Mouse (Mus musculus) heart, adult 2 months (tissue): ENCODE measurements around the gene Ttc21a. TPM values are rescaled to one million over a fixed set of nuclear protein-coding genes. Genes with fewer than 3 reads are reported as not detected.
A peak's percentile ranks its signal among the peaks of the same experiment; 100 is the strongest.

Experiments used
- DNase-seq, 2 experiments: peaks; one replicate each; pipeline ENCODE4 v3.0.0; 2021
- H3K27ac ChIP-seq: fragments of 200-600 bp; 2 replicates; pipeline ENCODE4 v1.8.1; 2022
- H3K27me3 ChIP-seq: fragments of 200-500 bp; 2 replicates; pipeline ENCODE4 v1.6.1; 2012; ENCODE audit warnings: mild to moderate bottlenecking, low read length, inconsistent platforms, mixed read lengths; ENCODE audit not compliant: control insufficient read depth, insufficient read depth
- H3K36me3 ChIP-seq: fragments of 200-500 bp; 2 replicates; pipeline ENCODE4 v1.6.1; 2012; ENCODE audit warnings: low read length, inconsistent platforms; ENCODE audit not compliant: control insufficient read depth, insufficient read depth
- H3K4me1 ChIP-seq: fragments of 200-500 bp; 2 replicates; pipeline ENCODE4 v1.6.1; 2011; ENCODE audit warnings: low read length; ENCODE audit not compliant: control insufficient read depth, insufficient read depth
- H3K4me3 ChIP-seq: fragments of 200-600 bp; 2 replicates; pipeline ENCODE4 v1.8.1; 2022
- H3K79me2 ChIP-seq: fragments of 200-500 bp; replicated peaks from 2 replicates; pipeline ENCODE4 v1.6.1; 2012; ENCODE audit warnings: mild to moderate bottlenecking, inconsistent platforms, low read length, moderate library complexity, mixed read lengths; ENCODE audit not compliant: control insufficient read depth, insufficient read depth
- H3K9ac ChIP-seq: fragments of 200-500 bp; 2 replicates; pipeline ENCODE4 v1.6.1; 2012; ENCODE audit warnings: low read depth, mild to moderate bottlenecking, control low read depth, inconsistent platforms, low read length, mixed read lengths
- CTCF ChIP-seq: fragments of 200-600 bp; IDR thresholded peaks from 2 replicates; pipeline ENCODE4 v1.8.1; 2022; ENCODE audit warnings: antibody characterized with exemption, mild to moderate bottlenecking, moderate library complexity
- EP300 ChIP-seq: fragments of 200-500 bp; IDR thresholded peaks from 2 replicates; pipeline ENCODE4 v1.6.1; 2011; ENCODE audit warnings: low read depth, low read length, control low read depth; ENCODE audit not compliant: insufficient read depth
- POLR2A ChIP-seq: fragments of 200-500 bp; IDR thresholded peaks from 2 replicates; pipeline ENCODE4 v1.6.1; 2011; ENCODE audit warnings: mild to moderate bottlenecking, low read depth, low read length, control low read depth; ENCODE audit not compliant: insufficient read depth
- WGBS: fragments of 180-500 bp; shearing (Covaris S2); methylation state at CpG from one replicate; pipeline ENCODE4 v1.1.7; 2018; 5-methylcytosine and 5-hydroxymethylcytosine counted together
- intact Hi-C: fragments of 180-260 bp; cut with DNase I; formaldehyde crosslinking; loops from one replicate; pipeline ENCODE4 v1.15.1; 2025
- polyA plus RNA-seq: library from polyadenylated mRNA; depleted of rRNA; stranded (reverse); fragments of >200 nt; gene quantifications from 2 replicates; pipeline ENCODE4 v1.2.3, GENCODE M21; 2012
- total RNA-seq, 2 experiments: library from RNA; stranded (reverse); gene quantifications; 2 replicates each; pipeline ENCODE4 v1.2.3; 2021

Ttc21a gene
- total and polyA plus RNA-seq, 3 experiments, result 0.70 TPM; not detected in 2

- intact Hi-C loops, result loop anchor here (2.0 kb wide), 3 partner anchors 51 to 111 kb away; no protein-coding TSS in a partner anchor
- Histone ChIP-seq H3K9ac (no peak overlapping the region), H3K4me3 (no peak overlapping the region), H3K27ac (no peak overlapping the region), H3K27me3 (no peaks in the 10 kb centered on the region), H3K79me2 (no peaks in the 10 kb centered on the region), H3K4me1 (peaks cover 6% of the 10 kb centered on the region), H3K36me3 (no peaks in the 10 kb centered on the region)
- WGBS, result 45% methylated on average over 4 of the region's 4 CpGs
- DNase-seq, result no peak
- TF ChIP-seq CTCF, result no peak
- TF ChIP-seq POLR2A, result no peak
- TF ChIP-seq EP300, result no peak
Observed at GRCm38 (mm10) chr9:119962216-119962615, 24.8 kb downstream of the Ttc21a start.

DNA sequence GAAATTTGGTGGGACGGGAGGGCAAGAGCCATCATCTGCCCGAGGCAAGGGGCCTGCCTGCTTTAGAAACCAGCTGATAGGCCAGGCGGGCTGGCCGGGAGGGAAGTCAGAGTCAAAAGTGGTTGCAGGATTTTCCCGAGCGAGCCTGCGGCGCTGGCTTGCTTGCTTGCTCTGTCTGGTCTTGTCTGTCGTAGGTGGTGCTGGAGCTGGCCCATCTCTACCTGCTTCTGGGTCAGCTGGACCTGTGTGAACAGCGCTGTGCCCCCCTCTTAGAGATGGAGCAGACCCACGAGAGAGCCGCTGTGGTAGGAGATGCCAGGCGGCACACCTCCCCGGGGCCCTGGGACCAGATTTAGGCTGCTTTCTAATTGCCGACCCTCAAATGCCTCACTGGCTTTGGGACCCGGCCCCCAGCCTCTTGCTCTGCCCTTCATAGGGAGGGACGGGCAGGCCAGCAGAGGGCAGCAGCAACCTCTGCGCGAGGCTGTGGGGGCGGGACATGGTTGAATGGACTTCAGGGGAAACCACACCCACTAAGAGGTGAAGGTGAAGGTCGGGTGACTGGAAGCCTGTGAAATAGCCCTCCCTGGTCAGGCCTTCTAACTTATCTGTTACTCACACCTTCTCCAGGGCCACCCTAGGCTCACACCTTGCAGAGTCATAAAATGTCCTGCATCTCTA, 25.7 kb downstream of the Ttc21a start:
- Histone ChIP-seq H3K27ac (peak overlapping the region; percentile 64), H3K79me2 (no peaks in the 10 kb centered on the region), H3K4me1 (peaks cover 6% of the 10 kb centered on the region), H3K27me3 (no peaks in the 10 kb centered on the region), H3K36me3 (no peaks in the 10 kb centered on the region), H3K4me3 (0 out of 2 replicates have a peak overlapping the region, but pooled peaks have one; percentile 14), H3K9ac (peak overlapping the region; percentile 39; the same call in 1 of the 2 replicates)
- intact Hi-C loops, result loop anchor here (2.0 kb wide), 3 partner anchors 50 to 110 kb away; no protein-coding TSS in a partner anchor
- TF ChIP-seq CTCF (no peak; the same call in 1 of the 2 replicates), EP300 (peak; percentile 74; the same call in 1 of the 2 replicates)
- 16% methylated on average over 21 of the region's 21 CpGs for WGBS
- peak; percentile 80 to 85 for DNase-seq

DNA sequence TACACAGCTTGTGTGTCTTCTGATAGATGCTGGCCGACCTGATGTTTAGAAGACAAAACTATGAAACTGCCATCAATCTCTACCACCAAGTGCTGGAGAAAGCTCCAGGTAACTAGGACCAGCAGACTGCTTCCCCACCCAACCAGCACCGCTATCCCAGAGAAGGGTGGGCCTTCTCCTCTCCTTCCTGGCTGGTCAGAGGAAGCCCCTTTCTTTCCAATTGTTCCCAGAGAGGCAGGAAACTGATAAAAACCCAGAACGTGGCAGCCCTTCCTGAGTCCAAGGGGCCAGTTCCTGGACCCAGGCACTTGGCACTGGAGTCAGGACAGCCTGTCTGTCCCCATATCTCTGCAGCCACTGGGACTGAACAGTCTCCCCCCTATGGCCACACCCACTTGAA, 26.8 kb downstream of the Ttc21a start:
- H3K9ac ChIP-seq, result no peak overlapping the region
- peak; percentile 50 to 64 for DNase-seq

GRCm38 (mm10) chr9:119965186-119965585, 27.8 kb downstream of the Ttc21a start:
- intact Hi-C loops, result no loop called here
- TF ChIP-seq EP300 (no peak), POLR2A (no peak), CTCF (no peak)
- H3K36me3 ChIP-seq, result no peaks in the 10 kb centered on the region
- peaks cover 8% of the 10 kb centered on the region for H3K4me1 ChIP-seq
- H3K79me2 ChIP-seq, result no peaks in the 10 kb centered on the region
- DNase-seq, result no peak
- no peak overlapping the region for H3K27ac ChIP-seq
- H3K9ac ChIP-seq, result no peak overlapping the region
- WGBS, result 76% methylated on average over 3 of the region's 3 CpGs
- H3K27me3 ChIP-seq, result no peaks in the 10 kb centered on the region
- no peak overlapping the region for H3K4me3 ChIP-seq

More for the DNA sequence above, 26.8 kb downstream of the Ttc21a start:
- Histone ChIP-seq H3K4me1 (peaks cover 6% of the 10 kb centered on the region), H3K27ac (peak overlapping the region; percentile 64), H3K27me3 (no peaks in the 10 kb centered on the region), H3K36me3 (no peaks in the 10 kb centered on the region), H3K4me3 (no peak overlapping the region), H3K79me2 (no peaks in the 10 kb centered on the region)
- TF ChIP-seq EP300 (peak; percentile 86), POLR2A (no peak; the same call in 1 of the 2 replicates)
- 41% methylated on average over 3 of the region's 3 CpGs for WGBS
- intact Hi-C loops, result loop anchor here (1.0 kb wide), 1 partner anchor 19 kb away; no protein-coding TSS in a partner anchor

GRCm38 (mm10) chr9:119966221-119966910, 29.0 kb downstream of the Ttc21a start:
- Histone ChIP-seq H3K4me1 (peaks cover 15% of the 10 kb centered on the region), H3K9ac (no peak overlapping the region), H3K79me2 (no peaks in the 10 kb centered on the region), H3K27me3 (no peaks in the 10 kb centered on the region), H3K27ac (no peak overlapping the region), H3K4me3 (no peak overlapping the region), H3K36me3 (peaks cover 2% of the 10 kb centered on the region; the same call in 1 of the 2 replicates)
- TF ChIP-seq POLR2A (no peak), EP300 (no peak), CTCF (no peak)
- intact Hi-C loops, result no loop called here
- DNase-seq, result no peak
- WGBS, result 91% methylated on average over 26 of the region's 26 CpGs

DNA sequence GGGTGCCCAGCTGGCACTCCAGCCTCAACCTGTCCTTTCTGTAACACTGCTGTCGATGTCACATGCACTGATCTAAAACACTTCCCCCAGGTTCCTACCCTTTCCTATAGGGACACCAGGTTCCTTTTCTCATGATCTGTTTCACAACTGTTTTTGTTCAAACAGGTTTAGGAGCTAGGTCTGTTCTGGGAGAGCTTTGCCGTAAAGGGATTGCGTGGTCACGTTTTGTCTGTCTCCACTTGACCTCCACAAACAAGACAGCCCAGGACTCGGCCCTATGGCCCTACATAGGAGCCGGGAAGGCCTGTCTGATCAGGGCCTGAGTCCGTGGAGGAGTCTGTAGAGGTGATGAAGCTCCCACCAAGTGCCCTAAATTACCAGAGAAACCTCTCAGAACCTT, 32.4 kb downstream of the Ttc21a start:
- H3K9ac ChIP-seq, result no peak overlapping the region
- H3K27ac ChIP-seq, result no peak overlapping the region; the same call in 1 of the 2 replicates
- WGBS, result 82% methylated on average over 7 of the region's 7 CpGs
- peak in 1 of 2 experiments; percentile 17 for DNase-seq
- peaks cover 9% of the 10 kb centered on the region for H3K4me1 ChIP-seq
- peaks cover 4% of the 10 kb centered on the region for H3K36me3 ChIP-seq
- H3K79me2 ChIP-seq, result no peaks in the 10 kb centered on the region
- TF ChIP-seq POLR2A (no peak), EP300 (no peak), CTCF (no peak)
- no peaks in the 10 kb centered on the region for H3K27me3 ChIP-seq
- intact Hi-C loops, result no loop called here
- no peak overlapping the region for H3K4me3 ChIP-seq
